Mouse (Mus musculus): ENCODE measurements at regions not wholly inside any gene's neighbourhood (a gene's known extent, or its start where the extent isn't known, plus 50 kb on each side); places are given as distances from the start of the nearest gene placed in this dataset.

DNA sequence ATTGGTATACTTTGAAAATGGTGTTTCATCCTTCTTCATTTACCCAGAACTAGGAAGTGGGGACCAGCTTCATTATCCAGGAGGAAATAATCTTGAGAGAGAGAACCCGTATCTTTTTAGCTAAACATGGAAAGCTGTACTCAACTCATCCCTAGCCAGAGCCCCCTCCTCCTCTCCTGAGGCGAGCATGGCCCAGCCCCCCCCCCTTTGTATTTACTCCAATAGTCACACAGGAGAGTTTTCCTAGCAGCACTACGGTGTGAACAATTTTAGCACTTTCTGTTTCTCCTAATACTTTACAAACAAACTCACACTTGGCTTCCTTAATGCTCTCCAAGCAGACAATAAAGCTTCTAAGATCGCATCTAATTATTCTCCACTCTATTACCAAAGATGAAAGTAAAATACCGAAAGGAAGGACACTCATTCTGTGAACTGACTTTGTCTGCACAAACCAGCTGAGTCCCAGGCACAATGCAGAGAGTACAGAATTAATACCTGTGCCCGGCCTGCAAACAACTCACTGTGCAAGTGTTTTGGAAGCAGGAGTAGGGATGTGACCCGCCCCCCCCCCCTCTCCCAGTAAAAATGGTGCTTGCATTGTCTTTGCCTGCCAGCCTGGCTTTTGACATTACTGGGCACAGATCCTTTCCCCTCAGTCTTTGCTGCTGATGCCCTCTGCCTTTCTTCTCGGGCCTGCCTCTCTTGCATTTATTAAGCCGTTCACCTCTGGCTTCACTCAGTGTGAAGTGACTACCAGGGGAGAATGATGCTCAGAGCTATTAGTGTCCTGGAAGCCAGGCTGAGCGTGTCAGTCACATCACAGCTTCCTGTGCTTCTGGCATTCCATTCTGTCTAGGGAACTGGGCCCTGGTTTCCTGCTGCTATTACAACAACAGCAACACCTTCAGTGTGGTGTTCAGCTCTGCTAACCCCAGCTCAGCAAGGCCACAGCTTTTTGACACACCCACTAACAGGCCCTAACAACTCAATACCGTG is 107.9 kb downstream of the Dad1 start:
- in situ Hi-C loops (cut with MboI; ENCODE audit: low sequenced_read_pairs in 2 of 2, unreplicated experiment in 2 of 2), result no loop called here
- H3K27ac ChIP-seq (ENCODE audit: insufficient read depth, low read depth, low read length, poor library complexity, severe bottlenecking), result no peak overlapping the region
- H3K9me3 ChIP-seq (ENCODE audit: control insufficient read depth, insufficient read depth, low read depth, low read length), result no peaks in the 10 kb centered on the region
- H3K36me3 ChIP-seq (ENCODE audit: control insufficient read depth, insufficient read depth, low read length, poor library complexity, severe bottlenecking), result no peaks in the 10 kb centered on the region
- no peaks in the 10 kb centered on the region; a peak in 1 of 4 replicates for H3K4me1 ChIP-seq (ENCODE audit: control insufficient read depth in 2 of 2, insufficient read depth in 2 of 2, low read length in 2 of 2, poor library complexity in 1 of 2)
- H3K9ac ChIP-seq (ENCODE audit: insufficient read depth, low read depth, low read length, poor library complexity, severe bottlenecking), result no peak overlapping the region
- no peak overlapping the region for H3K4me3 ChIP-seq (ENCODE audit: insufficient read depth in 1 of 2, low read depth in 1 of 2, low read length in 2 of 2, poor library complexity in 1 of 2, severe bottlenecking in 1 of 2)
- no peak for TF ChIP-seq MAFK (IDR thresholded peaks at IDR 0.05; ENCODE audit: insufficient read depth, low read depth, low read length)
- TF ChIP-seq CHD2 (IDR thresholded peaks at IDR 0.05; ENCODE audit: low read depth, low read length), result no peak
- no peak for TF ChIP-seq ZC3H11A (IDR thresholded peaks at IDR 0.05; ENCODE audit: borderline replicate concordance, low read depth, low read length)
- DNase-seq (ENCODE audit: low read depth, low spot score), result no peak

DNA sequence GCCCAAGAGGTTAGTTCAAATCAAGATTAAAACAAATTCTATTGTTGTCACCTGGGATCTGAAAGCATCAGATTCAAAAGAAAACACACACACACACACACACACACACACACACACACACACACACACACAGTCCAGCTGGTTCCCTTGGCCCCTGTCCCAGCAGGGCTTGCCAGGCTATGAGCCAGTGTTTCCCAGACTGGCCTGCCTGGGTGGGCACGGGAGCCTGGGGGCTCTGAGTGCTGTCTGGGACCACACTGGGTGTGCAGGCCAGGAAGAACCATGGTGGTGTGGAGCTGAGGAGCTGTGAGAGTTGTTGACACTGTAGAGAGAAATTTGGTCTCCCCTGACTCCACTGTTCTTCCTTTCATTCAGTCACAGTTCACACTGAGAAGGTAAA is 110.1 kb downstream of the Dad1 start:
- no peak for DNase-seq (ENCODE audit: low read depth, low spot score)
- Histone ChIP-seq H3K27ac (ENCODE audit: insufficient read depth, low read depth, low read length, poor library complexity, severe bottlenecking) (no peak overlapping the region), H3K9ac (ENCODE audit: insufficient read depth, low read depth, low read length, poor library complexity, severe bottlenecking) (no peak overlapping the region), H3K4me1 (ENCODE audit: control insufficient read depth in 2 of 2, insufficient read depth in 2 of 2, low read length in 2 of 2, poor library complexity in 1 of 2) (no peaks in the 10 kb centered on the region), H3K9me3 (ENCODE audit: control insufficient read depth, insufficient read depth, low read depth, low read length) (no peaks in the 10 kb centered on the region), H3K4me3 (ENCODE audit: insufficient read depth in 1 of 2, low read depth in 1 of 2, low read length in 2 of 2, poor library complexity in 1 of 2, severe bottlenecking in 1 of 2) (no peak overlapping the region), H3K36me3 (ENCODE audit: control insufficient read depth, insufficient read depth, low read length, poor library complexity, severe bottlenecking) (no peaks in the 10 kb centered on the region)
- in situ Hi-C loops (cut with MboI; ENCODE audit: low sequenced_read_pairs in 2 of 2, unreplicated experiment in 2 of 2), result no loop called here
- TF ChIP-seq MAFK (IDR thresholded peaks at IDR 0.05; ENCODE audit: insufficient read depth, low read depth, low read length) (no peak), HCFC1 (IDR thresholded peaks at IDR 0.05; ENCODE audit: borderline replicate concordance, insufficient read depth, low read length) (no peak), ZNF384 (IDR thresholded peaks at IDR 0.05; ENCODE audit: low read depth, low read length) (no peak), ZC3H11A (IDR thresholded peaks at IDR 0.05; ENCODE audit: borderline replicate concordance, low read depth, low read length) (no peak), CHD2 (IDR thresholded peaks at IDR 0.05; ENCODE audit: low read depth, low read length) (no peak)

GRCm38 (mm10) chr14:54138288-54138687 is 115.6 kb downstream of the Dad1 start:
- Histone ChIP-seq H3K4me3 (ENCODE audit: insufficient read depth in 1 of 2, low read depth in 1 of 2, low read length in 2 of 2, poor library complexity in 1 of 2, severe bottlenecking in 1 of 2) (no peak overlapping the region), H3K27ac (ENCODE audit: insufficient read depth, low read depth, low read length, poor library complexity, severe bottlenecking) (no peak overlapping the region), H3K9me3 (ENCODE audit: control insufficient read depth, insufficient read depth, low read depth, low read length) (no peaks in the 10 kb centered on the region), H3K36me3 (ENCODE audit: control insufficient read depth, insufficient read depth, low read length, poor library complexity, severe bottlenecking) (no peaks in the 10 kb centered on the region), H3K4me1 (ENCODE audit: control insufficient read depth in 2 of 2, insufficient read depth in 2 of 2, low read length in 2 of 2, poor library complexity in 1 of 2) (no peaks in the 10 kb centered on the region), H3K9ac (ENCODE audit: insufficient read depth, low read depth, low read length, poor library complexity, severe bottlenecking) (no peak overlapping the region)
- TF ChIP-seq ZC3H11A (IDR thresholded peaks at IDR 0.05; ENCODE audit: borderline replicate concordance, low read depth, low read length) (no peak), MAFK (IDR thresholded peaks at IDR 0.05; ENCODE audit: insufficient read depth, low read depth, low read length) (no peak), CHD2 (IDR thresholded peaks at IDR 0.05; ENCODE audit: low read depth, low read length) (no peak), ZNF384 (IDR thresholded peaks at IDR 0.05; ENCODE audit: low read depth, low read length) (no peak), HCFC1 (IDR thresholded peaks at IDR 0.05; ENCODE audit: borderline replicate concordance, insufficient read depth, low read length) (no peak)
- DNase-seq (ENCODE audit: low read depth, low spot score), result no peak
- in situ Hi-C loops (cut with MboI; ENCODE audit: low sequenced_read_pairs in 2 of 2, unreplicated experiment in 2 of 2), result no loop called here

DNA sequence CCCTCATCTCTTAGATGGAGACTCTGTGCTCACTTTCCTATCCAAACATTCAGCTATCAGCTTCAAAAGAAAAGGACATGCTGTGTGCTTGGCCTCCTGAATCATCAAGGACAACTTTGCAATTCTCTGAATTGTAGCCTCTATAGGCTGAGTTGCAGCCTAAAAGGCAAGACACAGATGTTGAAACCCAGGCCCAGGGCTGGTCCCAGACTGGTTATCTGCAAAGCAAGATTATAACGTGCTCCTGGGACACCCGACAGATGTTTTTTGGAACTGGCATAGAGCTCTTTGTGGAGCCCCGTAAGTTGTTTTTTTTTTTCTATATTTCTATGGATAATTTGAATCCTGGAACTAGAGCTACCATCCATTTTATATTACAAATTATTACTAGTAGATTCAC is 117.4 kb downstream of the Dad1 start:
- TF ChIP-seq ZNF384 (IDR thresholded peaks at IDR 0.05; ENCODE audit: low read depth, low read length), result no peak
- TF ChIP-seq MAFK (IDR thresholded peaks at IDR 0.05; ENCODE audit: insufficient read depth, low read depth, low read length), result no peak
- no peak for TF ChIP-seq CHD2 (IDR thresholded peaks at IDR 0.05; ENCODE audit: low read depth, low read length)
- no peak for TF ChIP-seq HCFC1 (IDR thresholded peaks at IDR 0.05; ENCODE audit: borderline replicate concordance, insufficient read depth, low read length)
- TF ChIP-seq ZC3H11A (IDR thresholded peaks at IDR 0.05; ENCODE audit: borderline replicate concordance, low read depth, low read length), result no peak
- no peak overlapping the region for H3K9ac ChIP-seq (ENCODE audit: insufficient read depth, low read depth, low read length, poor library complexity, severe bottlenecking)
- H3K27ac ChIP-seq (ENCODE audit: insufficient read depth, low read depth, low read length, poor library complexity, severe bottlenecking), result no peak overlapping the region
- H3K9me3 ChIP-seq (ENCODE audit: control insufficient read depth, insufficient read depth, low read depth, low read length), result no peaks in the 10 kb centered on the region
- no peaks in the 10 kb centered on the region for H3K36me3 ChIP-seq (ENCODE audit: control insufficient read depth, insufficient read depth, low read length, poor library complexity, severe bottlenecking)
- H3K4me3 ChIP-seq (ENCODE audit: insufficient read depth in 1 of 2, low read depth in 1 of 2, low read length in 2 of 2, poor library complexity in 1 of 2, severe bottlenecking in 1 of 2), result no peak overlapping the region
- in situ Hi-C loops (cut with MboI; ENCODE audit: low sequenced_read_pairs in 2 of 2, unreplicated experiment in 2 of 2), result no loop called here
- DNase-seq (ENCODE audit: low read depth, low spot score), result no peak
- H3K4me1 ChIP-seq (ENCODE audit: control insufficient read depth in 2 of 2, insufficient read depth in 2 of 2, low read length in 2 of 2, poor library complexity in 1 of 2), result no peaks in the 10 kb centered on the region

Data from ES-E14 (cell line).